Mouse (Mus musculus) cerebellum, adult 9-11 months (tissue): ENCODE measurements around the gene Snap25.
A peak's percentile ranks its signal among the peaks of the same experiment; 100 is the strongest.

Experiments used
- DNase-seq: peaks from one replicate; pipeline ENCODE4 v3.0.0; 2022

Snap25 gene

GRCm38 (mm10) chr2:136713299-136713758 lies at the start of gene Snap25:
Gene Snap25 (plus strand): TSS chr2:136713453.
- peak; percentile 94 for DNase-seq

DNA sequence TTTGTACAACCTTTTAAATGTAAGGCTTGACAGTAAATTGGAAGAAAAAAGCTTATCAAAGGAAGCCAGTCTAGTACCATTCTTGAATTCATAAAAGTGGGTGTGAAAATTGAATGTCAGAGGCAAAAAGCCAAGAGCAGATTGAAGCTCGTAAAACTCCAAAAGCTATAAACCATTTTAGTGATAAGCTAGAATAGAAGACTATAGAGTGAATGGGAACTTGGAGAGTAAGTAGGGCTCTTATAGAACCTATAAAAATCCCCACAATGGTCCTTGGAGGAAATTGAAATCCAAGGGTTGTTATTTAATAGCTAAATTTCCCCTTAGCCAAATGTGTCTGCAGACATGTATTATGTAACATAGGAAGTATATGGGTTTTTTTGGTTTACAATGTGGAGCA lies 46.3 kb upstream of the Snap25 start:
- no peak for DNase-seq

- DNase-seq = no peak
Observed at GRCm38 (mm10) chr2:136669183-136669582, 44.1 kb upstream of the Snap25 start.

- no peak for DNase-seq
Observed at GRCm38 (mm10) chr2:136669665-136670064, 43.6 kb upstream of the Snap25 start.

DNA sequence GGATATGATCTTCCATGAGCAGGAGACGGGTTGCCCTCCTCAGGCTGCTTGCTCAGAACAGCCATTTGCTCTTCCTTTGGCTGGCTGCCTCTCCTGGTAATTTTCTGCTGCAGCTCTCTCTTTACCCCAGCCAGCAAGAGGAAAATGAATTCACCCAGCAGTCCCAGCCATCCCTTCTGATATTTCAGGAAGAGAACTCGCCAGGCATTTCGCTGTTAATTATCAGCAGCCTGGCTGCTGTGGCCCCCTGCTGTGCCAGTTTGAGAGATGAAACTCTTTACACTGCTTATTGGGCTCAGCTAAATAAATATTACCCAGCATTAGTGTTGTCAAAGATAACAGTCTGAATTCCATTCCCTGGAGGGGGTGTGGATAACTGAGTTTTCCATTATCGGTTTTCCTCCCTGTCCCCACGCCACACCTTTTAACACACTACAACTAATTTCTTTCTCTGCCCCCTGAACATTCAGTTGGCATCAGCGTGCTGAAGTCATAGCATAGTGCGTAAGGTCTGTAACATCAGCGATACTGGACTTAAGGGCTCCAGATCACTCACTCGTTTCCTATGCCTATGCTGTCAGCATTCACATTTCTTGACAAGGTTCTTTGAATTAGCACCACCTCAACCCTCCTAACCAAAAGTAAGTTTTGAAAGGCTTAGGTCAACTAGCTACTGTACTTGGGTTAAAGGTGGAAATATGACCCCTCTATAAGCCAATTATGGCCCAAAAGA lies 42.5 kb upstream of the Snap25 start:
- DNase-seq = peak; percentile 91

DNA sequence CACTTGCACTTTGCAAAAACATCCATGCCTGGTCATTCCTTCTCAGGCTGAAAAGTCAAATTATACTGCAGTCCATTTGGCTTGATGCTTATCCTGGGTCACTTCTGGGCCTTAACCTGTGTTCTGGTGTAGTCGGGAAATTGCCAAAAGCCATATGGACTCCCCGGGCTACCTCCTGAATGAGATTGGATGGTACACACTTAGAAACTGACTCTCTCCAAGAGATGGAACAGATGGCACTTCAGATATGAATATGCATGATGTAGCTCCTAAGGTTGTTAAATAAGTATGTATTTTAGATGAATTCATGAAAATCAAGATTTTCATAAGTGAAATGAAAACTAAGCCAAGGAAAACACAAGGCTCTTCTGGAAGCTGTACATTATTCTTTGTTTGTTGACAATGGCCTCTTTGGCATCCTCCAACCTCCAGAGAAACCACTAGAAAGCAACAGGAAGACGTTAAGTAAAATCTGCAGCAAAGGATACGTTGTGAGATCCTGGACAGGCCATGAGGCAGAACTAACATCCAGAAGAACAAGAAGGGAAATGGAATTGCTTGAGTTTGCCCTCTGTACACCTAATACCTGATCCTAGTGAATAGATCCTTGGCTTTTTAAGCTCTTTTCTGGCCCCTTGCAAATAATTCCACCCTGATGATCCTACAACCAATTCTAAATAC lies 39.0 kb upstream of the Snap25 start:
- peak; percentile 93 for DNase-seq

- DNase-seq = no peak
Observed at GRCm38 (mm10) chr2:136676196-136676595, 37.1 kb upstream of the Snap25 start.

DNA sequence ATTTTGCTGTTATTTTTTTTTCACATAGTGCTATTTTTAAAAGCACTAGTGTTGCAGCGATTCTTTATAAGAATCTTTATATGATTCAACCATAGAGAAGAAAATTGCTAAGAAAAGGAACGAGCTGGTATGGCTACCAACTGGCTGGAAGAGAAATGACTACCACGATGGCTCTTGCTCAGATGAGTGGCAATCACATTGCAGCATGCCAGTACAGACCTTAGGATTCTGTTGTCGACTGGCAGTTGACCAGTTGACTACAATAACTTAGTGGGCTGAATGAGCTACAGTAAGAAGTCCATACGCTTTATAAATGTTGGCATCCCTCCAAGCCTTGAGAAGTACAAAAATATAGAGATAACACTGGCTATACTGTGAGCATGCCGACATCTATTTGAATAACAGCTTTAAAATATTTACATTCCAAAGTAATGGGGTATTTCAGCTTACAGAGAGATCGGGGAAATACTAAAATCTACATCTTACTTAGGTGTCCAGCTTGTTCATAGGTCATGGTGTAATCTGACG lies 36.3 kb upstream of the Snap25 start:
- DNase-seq = no peak

DNA sequence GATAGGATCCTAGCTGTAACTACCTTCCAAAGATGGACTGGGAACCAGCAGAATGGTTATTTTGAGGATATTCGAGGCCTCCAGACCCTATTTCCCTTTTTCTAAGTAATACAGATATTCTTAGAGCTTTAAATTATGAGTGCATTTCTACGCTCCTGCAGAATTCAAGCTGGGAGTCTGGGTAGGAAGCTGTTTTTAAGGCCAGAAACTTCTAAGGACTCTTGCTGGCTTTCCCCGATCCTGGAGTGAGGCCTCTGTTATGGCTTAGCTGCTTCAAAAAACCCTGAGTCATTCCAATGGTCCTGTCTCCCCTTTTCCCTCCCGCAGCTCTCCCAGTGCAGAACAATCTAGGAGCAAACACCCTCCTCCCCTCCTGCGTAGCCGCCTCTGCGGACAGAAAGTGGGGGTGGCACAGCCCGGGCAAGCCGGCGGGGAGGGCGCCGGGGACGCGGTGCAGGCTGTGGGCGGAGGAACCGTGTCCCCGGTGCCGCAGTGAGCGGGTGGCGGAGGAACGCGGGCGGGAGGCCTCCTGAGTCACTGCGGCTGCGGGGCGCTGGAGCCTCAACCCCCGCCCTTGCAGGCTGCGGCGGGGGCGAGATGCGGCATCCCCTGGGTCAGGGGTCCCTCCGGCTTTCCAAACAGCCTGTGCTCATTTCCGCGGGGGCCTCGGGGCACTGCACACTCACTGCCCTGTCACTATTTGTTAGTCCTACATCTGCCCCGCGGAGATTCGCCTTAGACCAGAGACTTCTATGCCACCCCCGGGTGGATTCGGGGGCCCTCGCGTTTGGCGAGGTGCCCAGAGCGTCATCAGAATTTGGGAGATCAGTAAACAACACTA lies 34.7 kb upstream of the Snap25 start:
- DNase-seq = peak; percentile 95

DNA sequence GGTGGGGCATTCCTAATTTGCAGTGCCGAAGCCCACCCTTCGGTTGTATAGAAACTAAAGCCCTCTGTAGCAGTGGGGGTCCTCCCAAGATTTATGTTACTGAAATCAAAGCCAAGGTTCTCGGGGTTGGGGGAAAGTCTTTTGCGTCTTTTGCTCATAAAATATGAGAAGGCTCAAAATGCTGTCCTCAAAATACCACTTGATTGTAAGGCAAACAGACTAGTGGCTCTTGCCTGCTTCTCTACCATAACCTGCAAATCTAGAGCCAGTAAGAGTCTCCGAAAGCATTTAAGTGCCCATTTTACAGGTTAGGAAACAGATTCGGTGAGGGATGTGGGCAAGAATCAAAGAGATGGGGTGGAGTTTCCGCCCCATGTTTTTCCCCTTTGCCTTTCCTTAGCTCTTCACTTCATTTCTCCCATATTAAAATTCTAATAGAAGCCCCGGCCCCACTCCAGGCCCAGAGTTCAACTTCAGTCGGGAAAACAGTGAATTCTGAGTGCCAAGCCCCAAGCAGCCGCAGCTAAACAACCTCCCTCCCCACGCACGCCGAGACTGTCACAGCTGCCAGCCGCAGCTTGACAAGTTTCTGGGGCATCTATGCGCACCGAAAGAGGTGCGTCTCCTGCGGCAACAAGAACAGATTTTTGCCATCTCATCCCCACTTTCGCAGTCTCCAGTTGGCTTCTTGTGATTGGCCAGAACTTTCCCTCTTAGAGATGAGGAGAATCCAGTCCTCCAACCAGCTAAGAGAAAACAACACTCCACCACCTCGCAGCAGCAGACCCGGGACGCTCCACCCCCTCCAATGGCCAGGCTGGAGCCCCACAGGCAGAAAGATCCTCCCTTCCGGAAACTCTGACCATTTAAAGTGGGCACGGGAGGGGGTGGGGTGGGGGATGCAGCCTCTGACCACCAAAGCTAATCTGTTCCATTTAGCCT lies 33.7 kb upstream of the Snap25 start:
- peak; percentile 91 for DNase-seq

GRCm38 (mm10) chr2:136682146-136682860 lies 30.9 kb upstream of the Snap25 start:
- no peak for DNase-seq

- peak; percentile 96 for DNase-seq
Observed at GRCm38 (mm10) chr2:136686195-136686594, 27.1 kb upstream of the Snap25 start.

- peak; percentile 66 for DNase-seq
Observed at GRCm38 (mm10) chr2:136687316-136687715, 25.9 kb upstream of the Snap25 start.

- peak; percentile 44 for DNase-seq
Observed at GRCm38 (mm10) chr2:136689476-136689875, 23.8 kb upstream of the Snap25 start.

- peak; percentile 65 for DNase-seq
Observed at GRCm38 (mm10) chr2:136691681-136692080, 21.6 kb upstream of the Snap25 start.

DNA sequence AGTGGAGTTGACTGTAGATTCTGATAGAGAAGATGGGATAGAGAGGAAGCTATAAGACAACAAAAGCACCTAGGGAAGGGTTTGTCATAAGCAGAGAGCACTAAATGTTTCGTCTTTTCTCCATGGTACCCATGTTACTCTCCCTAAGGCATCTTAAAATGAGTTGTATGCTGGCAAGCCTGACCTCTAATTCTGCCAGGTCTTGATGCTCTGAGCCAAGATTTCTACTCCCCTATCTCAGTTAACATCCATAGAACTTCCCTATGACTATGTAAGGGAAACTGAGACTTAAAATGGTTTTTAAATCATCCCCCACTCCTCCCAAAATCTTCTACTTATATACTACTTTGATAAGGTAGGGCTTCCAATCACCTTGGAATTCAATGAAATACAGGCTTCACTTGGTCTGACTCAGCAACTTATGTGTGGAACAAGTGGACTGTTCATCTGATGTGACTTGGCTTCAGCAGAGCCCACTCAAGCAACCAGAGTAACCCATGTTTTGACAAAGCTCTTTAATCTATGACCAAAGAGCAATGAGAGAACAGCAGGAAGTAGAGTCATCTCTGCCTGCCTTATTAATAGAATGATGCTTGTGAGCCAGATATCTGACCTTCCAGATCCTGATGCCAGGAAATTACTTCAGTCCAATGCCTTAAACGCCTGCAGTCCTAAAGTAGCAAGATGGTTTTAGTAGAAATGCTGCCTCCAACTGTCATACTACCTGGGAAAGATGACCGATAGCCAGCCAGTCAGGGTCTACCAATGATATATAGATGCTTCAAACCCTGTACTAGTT lies 13.6 kb upstream of the Snap25 start:
- DNase-seq = peak; percentile 71

- DNase-seq = peak; percentile 92
Observed at GRCm38 (mm10) chr2:136703376-136703775, 9.9 kb upstream of the Snap25 start.

- DNase-seq = no peak
Observed at GRCm38 (mm10) chr2:136711155-136711554, 2.1 kb upstream of the Snap25 start.

DNA sequence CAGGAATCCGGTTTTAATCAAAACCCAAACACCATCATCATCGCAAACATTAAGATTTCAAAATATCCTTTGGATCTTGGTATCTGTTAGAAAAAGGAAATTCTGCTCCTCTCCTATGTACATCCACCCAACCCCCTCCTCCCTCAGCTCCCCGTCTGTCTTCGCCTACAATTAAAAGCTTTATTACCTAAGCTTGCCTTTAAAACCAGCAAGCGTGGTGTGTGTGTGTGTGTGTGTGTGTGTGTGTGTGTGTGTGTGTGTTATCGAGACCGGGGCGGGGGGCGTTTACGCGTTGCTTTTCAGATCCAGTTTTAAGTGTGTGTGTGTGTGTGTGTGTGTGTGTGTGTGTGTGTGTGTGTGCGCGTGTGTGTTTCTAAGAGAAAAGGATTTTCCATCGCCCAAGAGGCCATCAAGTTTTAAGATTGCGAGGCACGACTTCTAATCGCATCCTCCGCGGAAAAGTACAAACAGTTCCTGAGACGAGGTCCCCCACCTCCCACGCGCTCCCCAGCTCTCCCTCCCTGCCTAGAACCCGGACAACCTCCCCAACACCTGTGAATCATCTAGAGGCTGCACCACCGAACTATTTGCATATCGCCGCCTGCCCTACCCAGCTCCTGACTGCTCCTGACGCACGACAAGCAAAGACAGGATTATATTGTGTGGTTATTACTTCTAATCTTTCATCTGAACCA lies 1.4 kb upstream of the Snap25 start:
- peak; percentile 88 for DNase-seq
